Mouse (Mus musculus) left cerebral cortex, adult 11 months (tissue): ENCODE measurements around the gene Trrap.
A peak's percentile ranks its signal among the peaks of the same experiment; 100 is the strongest.
"Not testable (repeated sequence)": the region's sequence is repeated elsewhere in the genome, so short reads cannot be mapped to it uniquely, and the experiment has no call there.

Source experiments
- DNase-seq: peaks from one replicate; pipeline ENCODE4 v3.0.0; 2022; ENCODE audit warnings: low spot score

Gene Trrap

DNA sequence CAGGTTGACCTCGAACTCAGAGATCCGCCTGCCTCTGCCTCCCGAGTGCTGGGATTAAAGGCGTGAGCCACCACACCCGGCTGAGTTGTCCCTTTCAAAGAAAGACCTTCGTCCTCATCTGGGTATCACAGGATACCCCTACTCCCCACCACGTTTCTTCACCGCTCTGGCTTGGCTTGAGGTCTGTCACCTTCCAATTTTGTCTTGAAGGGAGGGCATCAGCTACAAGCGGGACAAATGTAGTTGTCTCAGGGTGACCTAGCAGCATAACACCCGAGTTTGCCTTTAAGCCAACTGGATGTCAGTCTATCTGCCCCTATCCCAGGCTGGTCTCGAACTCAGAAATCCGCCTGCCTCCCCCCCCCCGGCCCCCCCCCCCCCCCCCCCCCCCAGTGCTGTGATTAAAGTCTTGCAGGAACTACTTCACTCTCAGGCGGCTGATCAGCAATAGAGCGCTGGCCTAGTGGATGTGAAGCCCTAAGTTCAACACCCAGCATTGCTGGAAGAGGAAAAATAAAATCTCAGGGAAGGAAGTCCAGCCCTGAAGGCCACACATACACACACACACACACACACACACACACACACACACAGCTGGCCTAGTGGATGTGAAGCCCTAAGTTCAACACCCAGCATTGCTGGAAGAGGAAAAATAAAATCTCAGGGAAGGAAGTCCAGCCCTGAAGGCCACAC lies at the start of gene Trrap:
Trrap (plus strand) TSS at position 627 of the 693 bp plus-strand sequence.
- DNase-seq: not testable (repeated sequence)

DNA sequence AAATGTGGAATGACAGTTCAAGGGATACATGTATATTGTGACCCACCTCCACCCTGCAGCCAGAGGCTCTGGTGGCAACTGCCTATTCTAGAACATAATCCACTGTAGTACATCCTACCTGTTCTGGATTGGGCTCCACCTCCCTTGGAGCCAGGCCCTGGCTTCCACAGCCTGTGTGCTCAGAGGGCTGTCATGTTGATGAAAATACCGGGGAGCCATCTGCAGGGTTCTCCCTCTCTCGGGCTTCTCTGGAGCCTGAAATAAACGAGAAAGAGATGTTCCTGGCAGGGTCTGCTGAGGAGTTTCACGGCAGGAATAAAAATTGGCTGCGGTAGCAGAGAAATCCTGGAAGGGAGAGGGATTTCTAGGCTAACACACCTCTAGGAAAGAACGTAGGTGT lies 47.8 kb upstream of the Trrap start:
- DNase-seq: peak; percentile 49

- DNase-seq: no peak
These were observed 47.3 kb upstream of the Trrap start for GRCm38 (mm10) chr5:144720281-144720680.

- DNase-seq: no peak
These were observed 42.6 kb upstream of the Trrap start for GRCm38 (mm10) chr5:144724926-144725325.

DNA sequence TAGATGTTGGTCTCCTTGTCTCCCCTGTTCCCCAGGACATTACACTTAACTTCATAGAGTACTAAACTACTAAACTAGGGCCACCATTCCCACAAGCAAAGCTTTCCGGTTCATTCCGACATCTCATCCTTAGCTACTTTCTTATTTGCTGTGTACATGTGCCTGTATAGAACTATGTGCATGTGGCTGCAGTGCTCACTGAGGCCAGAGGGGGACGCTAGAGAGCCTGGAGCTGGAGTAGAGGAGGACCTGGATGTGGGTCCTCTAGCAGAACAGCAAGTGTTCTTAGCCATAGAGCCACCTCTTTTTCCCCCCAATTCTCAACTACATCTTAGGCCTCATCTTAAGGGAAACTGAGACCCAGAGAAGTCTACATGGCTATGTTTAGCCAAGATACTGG lies 42.0 kb upstream of the Trrap start:
- no peak for DNase-seq

GRCm38 (mm10) chr5:144727119-144727518 lies 40.4 kb upstream of the Trrap start:
- DNase-seq: peak; percentile 50

DNA sequence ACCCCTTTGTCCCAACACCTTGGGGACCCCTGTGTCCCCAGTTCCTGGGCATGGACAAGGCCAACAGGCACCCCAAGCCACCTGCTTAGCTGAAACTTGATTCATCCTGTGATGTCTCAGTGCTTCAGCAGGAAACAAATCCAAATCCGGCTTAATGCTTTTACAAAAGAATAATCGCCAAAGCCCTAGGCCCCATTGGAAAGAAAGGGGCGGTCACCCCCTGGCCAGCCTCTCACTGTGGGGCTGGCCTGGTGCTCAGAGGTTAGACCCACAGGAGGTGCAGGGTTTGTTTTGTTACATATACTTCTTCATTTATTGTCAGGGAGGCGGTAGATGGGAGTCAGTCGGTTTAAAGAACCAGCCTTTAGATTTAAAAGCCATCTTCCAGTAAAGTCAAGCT lies 39.3 kb upstream of the Trrap start:
- no peak for DNase-seq

GRCm38 (mm10) chr5:144729216-144729615 lies 38.3 kb upstream of the Trrap start:
- DNase-seq: no peak

DNA sequence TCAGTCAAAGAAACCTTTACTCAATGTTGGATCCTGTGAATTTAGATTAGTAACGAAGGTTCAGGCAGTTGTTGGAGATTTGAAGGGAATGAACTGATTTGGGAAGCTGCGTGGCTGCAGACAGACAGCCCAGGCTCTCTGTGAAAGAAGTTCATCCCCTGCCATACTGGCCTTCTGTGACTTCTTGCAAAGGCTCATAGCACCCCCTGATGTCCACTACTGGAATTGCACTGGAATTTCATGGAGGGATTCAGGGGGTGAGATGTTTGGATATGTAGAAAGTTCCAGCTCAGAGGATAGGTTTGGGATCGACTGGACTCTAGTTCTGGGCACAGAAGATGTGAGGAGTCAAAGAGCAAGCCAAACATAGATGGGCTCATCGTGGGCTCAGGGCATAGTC lies 33.6 kb upstream of the Trrap start:
- peak; percentile 34 for DNase-seq

DNA sequence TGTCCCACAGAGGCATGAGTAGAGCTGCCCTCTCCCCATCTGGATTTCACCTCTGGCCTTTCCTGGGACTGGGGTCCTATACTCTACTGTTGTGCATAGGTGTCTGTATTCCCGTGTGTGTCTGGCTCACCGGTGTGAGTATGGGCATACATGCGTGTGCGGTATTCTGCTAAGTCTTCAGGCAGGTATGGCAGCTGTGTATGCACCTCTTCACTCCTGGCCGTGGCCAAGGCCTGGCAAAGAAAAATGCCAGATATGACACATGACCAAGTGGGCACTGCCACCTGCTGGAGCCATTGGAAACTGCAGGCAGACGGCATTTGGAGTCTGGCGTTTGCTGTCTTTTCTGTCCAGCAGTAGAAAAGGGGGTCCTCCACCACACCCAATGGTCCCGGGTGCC lies 32.6 kb upstream of the Trrap start:
- peak; percentile 46 for DNase-seq

DNA sequence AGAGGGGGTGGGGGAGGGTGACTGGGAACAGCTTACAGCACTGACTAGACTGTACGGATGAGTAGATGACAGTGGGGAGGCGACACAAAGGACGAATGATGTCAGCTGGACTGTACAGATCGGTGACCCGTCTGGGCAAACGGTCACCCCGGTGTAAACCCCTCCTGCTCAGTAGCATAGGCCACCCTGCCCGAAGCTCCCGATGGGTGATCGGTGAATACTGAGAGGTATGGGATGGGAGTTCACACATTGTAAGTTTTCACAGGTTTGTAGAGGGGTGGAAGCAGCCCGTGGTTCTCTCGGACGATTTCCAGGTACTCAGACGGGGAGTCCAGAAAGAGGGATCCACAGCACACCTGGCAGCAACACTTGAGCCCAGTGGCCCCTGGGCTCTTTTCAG lies 30.4 kb upstream of the Trrap start:
- no peak for DNase-seq

DNA sequence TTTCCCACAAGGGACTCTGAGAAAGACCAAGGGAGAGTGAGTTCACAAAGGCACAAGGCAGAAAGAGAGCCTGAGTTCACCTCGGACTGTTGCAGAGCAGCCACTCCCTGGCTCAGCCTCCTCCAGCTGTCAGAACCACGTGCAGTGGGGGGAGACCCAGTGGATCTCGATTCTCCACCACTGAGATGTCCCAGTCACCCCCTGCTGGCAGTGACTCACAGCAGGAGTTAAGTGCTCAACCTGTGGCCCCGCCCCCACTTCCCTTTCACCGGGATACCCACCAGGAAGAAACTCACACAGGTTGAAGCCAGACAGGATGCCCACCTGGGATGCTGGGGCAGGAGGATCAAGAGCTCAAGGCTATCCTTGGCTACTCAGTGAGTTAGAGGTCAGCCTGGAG lies 15.1 kb upstream of the Trrap start:
- DNase-seq: no peak

GRCm38 (mm10) chr5:144753041-144753440 lies 14.5 kb upstream of the Trrap start:
- peak; percentile 82 for DNase-seq

- DNase-seq: no peak
These were observed 12.3 kb upstream of the Trrap start for GRCm38 (mm10) chr5:144755191-144755590.

- no peak for DNase-seq
These were observed 10.1 kb upstream of the Trrap start for GRCm38 (mm10) chr5:144757402-144757801.

GRCm38 (mm10) chr5:144758422-144758821 lies 9.1 kb upstream of the Trrap start:
- DNase-seq: peak; percentile 53

- peak; percentile 79 for DNase-seq
These were observed 6.2 kb upstream of the Trrap start, which contains the start of gene Tmem130 for GRCm38 (mm10) chr5:144761161-144761868. Tmem130 (minus strand) TSS chr5:144761818.

- DNase-seq: no peak
These were observed 1.5 kb upstream of the Trrap start for GRCm38 (mm10) chr5:144766026-144766425.

GRCm38 (mm10) chr5:144766646-144767045 lies 886 bp upstream of the Trrap start:
- no peak for DNase-seq

GRCm38 (mm10) chr5:144767911-144768841 lies 644 bp downstream of the Trrap start:
- DNase-seq: peak; percentile 82

DNA sequence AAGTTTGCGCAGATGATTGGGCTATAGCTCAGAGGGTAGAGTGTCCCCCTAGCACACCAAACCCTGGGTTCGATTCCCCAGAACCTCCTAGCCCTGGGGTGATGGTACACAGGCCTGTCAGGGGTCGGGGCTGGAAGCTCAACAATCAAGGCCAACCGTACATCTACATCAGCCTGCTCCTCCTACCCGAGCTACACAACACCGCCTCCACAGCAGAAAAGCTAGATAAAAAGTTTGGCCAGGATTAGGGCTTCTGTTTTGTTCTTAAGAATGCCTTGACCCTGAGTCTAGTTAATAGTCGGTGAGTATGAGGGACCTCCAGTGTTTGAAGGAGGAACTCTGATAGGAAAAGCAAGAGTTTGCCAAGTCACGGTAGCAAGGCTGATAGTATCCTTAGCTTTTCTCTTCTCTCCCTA lies 1.5 kb downstream of the Trrap start:
- no peak for DNase-seq

DNA sequence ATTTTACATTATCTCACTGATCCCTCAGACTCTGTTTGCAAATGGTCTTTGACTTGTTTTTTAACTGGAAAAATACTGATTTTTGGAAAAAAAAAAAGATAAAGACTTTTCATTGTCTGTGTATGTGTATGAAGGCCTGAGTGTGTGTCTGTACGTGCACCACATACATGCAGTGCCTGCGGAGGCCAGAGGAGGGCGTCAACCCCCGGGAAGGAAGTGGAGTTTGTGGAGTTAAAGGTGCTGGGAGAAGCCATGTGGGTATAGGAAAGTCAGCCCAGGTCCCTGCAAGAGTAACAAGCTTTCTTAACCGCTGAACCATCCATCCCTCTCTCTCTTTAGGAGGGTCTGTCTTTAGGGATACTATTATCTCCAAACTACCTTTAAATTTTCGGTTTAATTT lies 5.7 kb downstream of the Trrap start:
- no peak for DNase-seq
